Mouse (Mus musculus) layer of hippocampus, adult 2 months (tissue): ENCODE measurements around the gene Gtpbp3. TPM values are rescaled to one million over a fixed set of nuclear protein-coding genes. Genes with fewer than 3 reads are reported as not detected.

Experiments
- DNase-seq, 2 experiments: peaks; one replicate each; pipeline ENCODE4 v3.0.0; 2022; ENCODE audit warnings: low spot score in 2 of 2
- H3K27ac ChIP-seq: fragments of 200-600 bp; 2 replicates; pipeline ENCODE4 v1.8.1; 2022
- H3K4me3 ChIP-seq: fragments of 200-600 bp; 2 replicates; pipeline ENCODE4 v1.8.1; 2022; ENCODE audit warnings: mild to moderate bottlenecking
- CTCF ChIP-seq: fragments of 200-600 bp; conservative IDR thresholded peaks from 2 replicates; pipeline ENCODE4 v1.8.1; 2022; ENCODE audit warnings: antibody characterized with exemption, mild to moderate bottlenecking, moderate library complexity
- total RNA-seq, 2 experiments: library from RNA; stranded (reverse); gene quantifications; 2 replicates each; pipeline ENCODE4 v1.2.3; 2021

Gtpbp3 gene
- total RNA-seq, 2 experiments from 2014 or later: 28.7 to 32.1 TPM

DNA sequence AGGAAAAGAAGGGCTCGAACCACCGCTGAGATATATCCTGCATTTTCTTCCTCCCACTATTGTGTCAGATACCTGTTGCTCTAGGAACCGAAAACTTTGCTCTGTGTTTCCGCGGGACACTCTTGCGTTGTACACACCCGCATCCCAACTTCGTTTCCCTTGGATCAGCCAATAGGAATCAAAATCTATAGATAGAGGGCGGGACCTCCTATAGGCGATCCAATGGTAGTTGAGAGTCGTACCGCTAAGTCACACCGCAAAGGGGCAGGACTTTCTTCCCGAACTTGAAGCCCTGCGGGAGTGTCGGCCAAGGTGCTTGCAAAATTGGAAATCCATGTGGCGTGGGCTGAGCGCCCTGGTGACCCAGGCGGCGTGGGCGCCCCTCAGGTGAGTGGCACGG lies 551 bp downstream of the Gtpbp3 start:
- H3K27ac ChIP-seq: peak overlapping the region; percentile 90
- DNase-seq: peak; percentile 87 to 92
- TF ChIP-seq CTCF: peak; percentile 46
- H3K4me3 ChIP-seq: peak overlapping the region; percentile 90

DNA sequence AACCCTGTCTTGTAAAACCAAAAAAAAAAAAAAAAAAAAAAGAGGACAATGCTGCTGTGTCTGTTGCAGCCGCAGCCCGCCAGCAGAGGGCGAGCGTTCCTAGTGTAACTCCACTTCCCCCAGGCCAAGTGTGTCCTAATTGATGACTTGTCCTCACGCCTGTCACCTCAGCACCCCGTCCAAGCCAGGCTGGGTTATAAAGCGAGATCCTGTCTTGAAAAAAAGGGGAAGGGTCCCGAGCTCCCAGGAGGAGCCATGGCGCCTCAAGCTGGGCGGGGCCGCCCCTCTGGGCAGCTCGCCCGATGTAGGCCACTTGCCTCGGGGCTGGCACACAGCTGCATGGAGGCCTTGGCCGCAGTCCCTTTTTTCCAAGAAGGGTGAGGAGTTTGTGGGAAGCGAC lies 7.1 kb downstream of the Gtpbp3 start:
- Histone ChIP-seq H3K27ac (peak overlapping the region; percentile 16; the same call in 1 of the 2 replicates), H3K4me3 (peak overlapping the region; percentile 42)
- peak; percentile 70 to 78 for DNase-seq
- TF ChIP-seq CTCF: peak; percentile 87

DNA sequence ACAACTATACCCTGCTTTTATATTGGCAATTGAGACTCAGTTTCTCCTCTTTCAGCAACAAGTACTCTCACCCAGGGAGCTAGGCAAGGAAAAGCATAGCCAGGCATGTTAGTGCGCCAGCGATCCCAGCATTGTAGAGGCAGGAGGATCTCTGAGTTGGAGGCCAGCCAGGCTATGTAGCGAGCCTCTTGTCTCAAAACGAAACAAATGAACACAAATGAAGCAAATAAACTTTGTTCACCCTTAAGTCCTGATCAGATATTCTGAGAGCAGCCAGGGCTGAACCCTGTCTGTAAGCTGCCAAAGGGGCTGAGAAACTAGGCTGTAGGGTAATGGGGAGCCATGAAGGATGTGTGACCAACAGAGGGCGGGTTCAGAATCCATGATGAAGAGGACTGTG lies 7.9 kb downstream of the Gtpbp3 start:
- Histone ChIP-seq H3K4me3 (no peak overlapping the region), H3K27ac (no peak overlapping the region)
- TF ChIP-seq CTCF: no peak
- no peak for DNase-seq

DNA sequence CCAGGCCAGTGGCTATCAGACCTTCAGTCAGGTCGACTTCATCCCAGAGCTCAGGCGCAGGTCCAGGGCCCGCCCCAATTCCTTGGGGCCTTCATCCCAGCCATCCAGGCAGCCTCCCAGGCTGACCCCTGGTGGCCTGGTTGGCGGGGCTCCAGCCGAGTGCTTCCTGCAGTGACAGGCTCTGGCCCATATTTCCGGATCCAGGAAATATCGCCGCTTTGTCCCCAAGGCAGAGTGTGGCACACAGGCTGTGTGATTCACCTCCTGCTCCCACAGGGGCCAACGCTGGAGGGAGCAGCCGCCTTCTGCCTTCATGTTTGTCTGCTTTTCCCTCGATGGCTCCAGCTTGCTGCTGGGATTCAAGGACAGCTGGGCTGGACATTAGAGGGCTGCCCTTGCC lies 8.6 kb downstream of the Gtpbp3 start:
- no peak for DNase-seq
- H3K4me3 ChIP-seq: no peak overlapping the region
- peak overlapping the region; percentile 70 for H3K27ac ChIP-seq
- TF ChIP-seq CTCF: peak; percentile 44

DNA sequence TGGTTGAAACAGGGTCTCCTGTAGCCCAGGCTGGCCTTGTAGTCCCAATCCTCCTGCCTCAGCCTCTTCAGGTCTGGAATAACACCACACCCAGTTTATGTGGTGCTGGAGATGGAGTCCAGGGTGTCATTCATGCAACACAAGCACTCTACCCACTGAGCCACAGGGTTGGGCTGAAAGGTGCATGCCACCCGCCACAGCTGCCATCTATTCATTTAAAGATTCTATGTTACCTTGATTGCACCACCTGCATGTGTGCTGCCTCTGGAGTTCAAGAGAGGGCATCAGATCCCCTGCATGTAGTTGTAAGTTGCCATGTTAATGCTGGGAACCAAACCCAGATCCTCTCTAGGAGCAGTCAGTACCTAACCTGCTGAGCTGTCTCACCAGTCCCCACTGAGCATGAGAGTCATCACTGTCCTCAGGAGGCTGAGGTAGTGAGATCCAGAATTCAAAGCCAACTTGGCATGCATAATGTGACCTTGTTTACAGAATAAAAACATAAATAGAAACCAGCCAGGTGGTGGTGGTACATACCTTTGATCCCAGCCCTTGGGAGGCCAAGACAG lies 9.3 kb downstream of the Gtpbp3 start:
- Histone ChIP-seq H3K27ac (0 out of 2 replicates have a peak overlapping the region, but pooled peaks have one; percentile 70), H3K4me3 (no peak overlapping the region)
- DNase-seq: no peak
- no peak for TF ChIP-seq CTCF

DNA sequence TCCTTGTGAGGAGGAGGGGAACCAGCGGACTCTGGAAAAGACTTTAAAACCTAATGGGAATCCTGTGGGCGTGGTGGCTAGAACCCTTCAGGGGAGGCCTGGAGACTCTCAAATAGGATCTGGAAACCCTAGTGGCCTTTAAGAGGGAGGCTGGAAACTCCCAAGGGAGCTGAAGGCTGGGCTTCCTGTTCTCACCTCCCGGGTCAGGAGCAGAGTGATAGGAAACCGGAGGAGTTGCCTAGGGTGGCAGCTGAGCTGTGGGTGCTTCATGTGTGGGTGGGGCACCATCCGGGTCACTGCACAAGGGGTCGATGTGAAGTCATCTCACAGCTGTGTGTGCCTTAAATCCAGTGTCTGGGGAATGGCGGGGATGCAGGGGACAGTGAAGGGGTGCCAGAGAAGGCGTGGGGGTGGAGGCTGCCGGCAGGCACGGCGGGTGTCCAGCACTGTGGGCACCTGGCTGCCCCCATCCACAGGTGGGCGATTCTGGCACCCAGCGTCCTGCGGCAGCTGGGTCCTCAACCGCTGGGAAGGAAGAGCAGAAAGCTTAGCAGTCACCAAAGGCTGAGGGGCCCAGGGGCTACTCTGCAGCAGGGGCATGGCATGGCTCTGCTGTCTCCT lies 10.1 kb downstream of the Gtpbp3 start:
- no peak overlapping the region for H3K27ac ChIP-seq
- no peak for DNase-seq
- TF ChIP-seq CTCF: no peak
- H3K4me3 ChIP-seq: no peak overlapping the region

DNA sequence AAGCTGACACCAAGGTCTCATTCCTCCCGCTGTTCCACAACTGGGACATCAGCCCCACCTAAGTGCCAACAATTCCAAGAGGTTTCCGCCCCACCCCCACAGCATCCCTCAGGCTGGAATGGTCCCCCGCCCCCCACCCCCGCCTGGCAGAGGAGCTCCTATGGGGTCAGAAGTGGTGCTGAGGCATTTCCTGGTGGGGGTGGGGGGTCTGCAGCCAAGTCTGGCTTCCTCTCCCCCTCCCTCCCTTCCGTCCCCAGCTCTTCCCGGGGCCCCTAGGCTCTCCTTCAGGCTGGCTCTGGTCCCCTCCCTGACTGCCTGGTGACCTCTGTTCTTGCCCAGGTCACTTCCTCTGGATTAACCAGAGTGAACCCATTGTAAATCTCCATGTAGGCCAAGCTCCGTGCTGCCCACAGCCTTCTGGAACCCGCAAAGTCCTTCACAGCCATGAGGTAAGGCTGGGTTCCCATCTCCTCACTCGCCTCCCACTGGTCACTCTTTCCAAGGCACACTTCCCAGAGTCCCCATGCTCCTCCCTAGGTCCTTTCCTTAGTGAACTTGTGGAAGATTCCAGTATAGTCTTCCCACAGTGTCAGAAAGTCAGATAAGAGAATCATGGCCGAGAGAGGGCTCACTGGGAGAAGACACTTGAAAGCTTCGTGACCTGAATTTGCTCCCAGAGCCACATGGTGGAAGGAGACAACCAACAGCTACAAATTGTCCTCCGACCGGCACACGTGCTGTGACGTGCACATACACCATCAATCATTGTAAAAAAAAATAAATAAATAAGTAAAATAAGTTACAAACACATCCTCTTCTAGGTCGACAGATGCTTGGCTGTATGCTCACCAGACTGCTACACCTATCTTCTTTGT lies 11.2 kb downstream of the Gtpbp3 start:
- H3K4me3 ChIP-seq: no peak overlapping the region
- H3K27ac ChIP-seq: no peak overlapping the region
- no peak for TF ChIP-seq CTCF
- no peak for DNase-seq

DNA sequence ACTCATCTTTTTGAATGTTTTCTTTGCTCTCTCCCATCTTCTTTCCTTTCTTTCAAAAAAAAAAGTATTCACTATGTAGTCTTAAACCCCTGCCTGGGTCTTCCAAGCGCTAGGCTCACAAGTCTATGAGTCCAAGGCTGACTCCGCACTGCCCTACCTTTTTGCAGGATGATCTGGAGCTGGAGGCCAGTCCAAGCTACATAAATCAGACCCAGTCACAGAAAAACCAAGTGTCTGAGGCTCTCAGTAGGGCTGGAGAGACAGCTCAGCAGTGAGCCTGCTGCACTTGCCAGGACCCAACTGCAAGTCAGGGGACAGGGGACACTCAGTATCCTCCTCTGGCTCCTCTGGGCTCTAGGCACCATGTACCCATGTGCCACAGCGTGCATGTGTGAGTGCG lies 16.4 kb downstream of the Gtpbp3 start:
- no peak for TF ChIP-seq CTCF
- no peak overlapping the region for H3K4me3 ChIP-seq
- H3K27ac ChIP-seq: no peak overlapping the region
- DNase-seq: no peak

DNA sequence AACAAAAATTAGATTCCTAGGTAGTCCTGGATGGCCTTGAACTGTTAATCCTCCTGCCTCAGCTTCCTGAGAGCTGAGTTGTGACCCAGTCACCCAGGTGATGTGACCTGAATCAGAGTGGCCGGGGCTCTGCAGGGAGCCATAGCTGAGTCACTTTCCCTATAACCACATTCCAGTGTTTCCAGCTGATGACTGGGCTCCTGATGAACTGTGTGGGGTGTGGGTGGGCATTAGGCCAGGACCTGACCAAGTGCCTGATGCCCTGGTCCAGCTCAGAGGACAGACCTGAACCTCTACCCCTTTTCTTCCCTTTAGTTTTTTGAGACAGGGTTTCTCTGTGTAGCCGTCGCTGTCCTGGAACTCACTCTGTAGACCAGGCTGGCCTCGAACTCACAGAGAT lies 17.4 kb downstream of the Gtpbp3 start:
- no peak for TF ChIP-seq CTCF
- DNase-seq: no peak
- Histone ChIP-seq H3K4me3 (no peak overlapping the region), H3K27ac (no peak overlapping the region)

DNA sequence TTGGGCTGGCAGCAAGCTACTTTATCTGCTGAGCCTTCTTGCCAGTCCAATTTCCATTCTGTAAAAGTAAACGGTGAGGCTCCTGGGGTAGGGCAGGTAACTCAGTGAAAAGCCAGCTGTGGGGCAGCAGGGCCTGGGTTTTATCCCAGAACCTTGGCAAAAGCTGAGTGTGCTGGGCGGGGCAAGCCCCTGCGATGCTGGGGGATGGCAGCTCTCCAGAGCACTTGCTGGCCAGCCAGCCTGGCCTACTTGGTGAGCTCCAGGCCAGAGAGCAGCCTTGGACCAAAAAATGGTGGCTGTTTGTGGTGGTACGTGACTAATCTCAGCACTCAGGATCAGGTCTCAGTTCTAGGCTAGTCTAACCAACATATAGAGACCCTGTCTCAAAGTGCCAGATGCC lies 18.1 kb downstream of the Gtpbp3 start:
- no peak for TF ChIP-seq CTCF
- Histone ChIP-seq H3K4me3 (no peak overlapping the region), H3K27ac (no peak overlapping the region)
- no peak for DNase-seq

DNA sequence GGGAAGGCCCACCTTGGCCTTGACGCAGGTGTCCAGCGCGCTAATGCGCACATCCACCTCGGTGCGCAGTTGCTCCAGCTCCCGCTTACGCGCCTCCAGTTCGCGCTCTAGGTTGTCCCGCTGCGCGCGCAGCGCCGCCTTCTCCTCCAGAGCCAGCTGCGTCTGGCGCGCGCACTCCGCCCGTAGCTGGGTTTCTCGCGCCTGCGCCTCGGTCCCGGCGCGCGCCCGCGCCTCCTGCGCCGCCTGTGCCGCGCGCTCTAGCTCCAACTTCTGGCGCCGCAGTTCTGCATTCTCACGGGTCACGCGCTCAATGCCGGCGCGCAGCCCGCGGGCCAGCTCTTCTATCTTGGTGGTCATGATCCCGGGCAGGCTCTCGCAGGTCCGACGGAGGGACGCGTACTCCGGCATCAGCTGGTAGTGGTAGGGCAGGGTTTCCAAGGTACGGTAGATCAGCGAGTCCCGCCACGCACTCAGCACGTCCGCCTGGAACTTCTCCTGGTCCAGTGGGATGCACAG lies 19.7 kb downstream of the Gtpbp3 start:
- Histone ChIP-seq H3K27ac (peak overlapping the region; percentile 80), H3K4me3 (peak overlapping the region; percentile 57)
- TF ChIP-seq CTCF: no peak
- DNase-seq: peak; percentile 80 to 81

DNA sequence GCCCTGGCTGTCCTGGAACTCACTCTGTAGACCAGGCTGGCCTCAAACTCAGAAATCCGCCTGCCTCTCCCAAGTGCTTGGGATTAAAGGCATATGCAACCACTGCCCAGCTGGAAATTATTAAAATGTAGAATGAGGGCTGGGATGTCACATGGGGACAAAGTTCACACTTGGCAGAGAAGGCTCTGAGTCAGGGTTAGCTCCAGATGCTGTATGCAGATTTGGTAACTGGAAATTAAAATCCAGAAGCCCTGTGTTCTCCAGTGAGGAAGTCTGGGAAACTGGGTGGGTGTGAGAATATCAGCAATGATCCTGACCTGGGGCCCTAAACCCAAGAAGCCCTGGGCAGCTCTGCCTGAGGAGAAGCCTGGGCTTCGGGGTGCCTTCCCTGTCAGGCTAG lies 21.4 kb downstream of the Gtpbp3 start:
- Histone ChIP-seq H3K4me3 (no peak overlapping the region), H3K27ac (no peak overlapping the region)
- DNase-seq: no peak
- no peak for TF ChIP-seq CTCF

DNA sequence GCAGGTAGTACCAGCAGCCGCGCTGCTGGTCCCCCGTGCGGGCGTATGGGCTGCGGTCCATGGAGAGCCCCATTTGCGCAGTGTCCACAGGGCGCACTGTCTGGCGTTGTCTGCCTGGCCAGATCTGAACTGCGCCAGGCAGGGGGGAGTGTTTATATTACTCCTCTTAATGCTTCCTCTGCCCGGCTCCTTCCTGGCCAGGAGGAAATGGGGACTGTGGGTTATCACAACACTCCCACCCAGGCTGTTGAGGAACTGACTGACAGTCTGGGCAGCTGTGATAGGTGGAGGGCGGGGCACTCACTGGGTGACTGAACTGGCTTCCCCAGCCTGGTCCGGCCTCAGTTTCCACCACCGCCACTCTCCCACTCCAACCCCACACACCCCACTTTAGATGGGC lies 23.7 kb downstream of the Gtpbp3 start, which contains the start of gene Plvap:
Plvap (minus strand) TSS at position 109 of the 400 bp plus-strand sequence.
- Histone ChIP-seq H3K27ac (no peak within 1 kb of the TSS), H3K4me3 (no peak within 1 kb of the TSS)
- no peak for TF ChIP-seq CTCF
- no peak for DNase-seq
